Mouse (Mus musculus) liver, embryonic 14.5 days (tissue): ENCODE results near the gene Arel1. TPM values are rescaled to one million over a fixed set of nuclear protein-coding genes. Genes with fewer than 3 reads are reported as not detected.

Experiments
- ATAC-seq: fragments of 200-750 bp; cut with Nextera tagmentation; 2 replicates; pipeline ENCODE4 v1.8.0; 2017; ENCODE audit warnings: moderate number of reproducible peaks, mild to moderate bottlenecking, moderate library complexity; ENCODE audit not compliant: insufficient read depth
- DNase-seq, 3 experiments: peaks; one replicate each; pipeline ENCODE4 v3.0.0-alpha.2; 2012 to 2013; ENCODE audit warnings: low read depth in 3 of 3, low spot score in 3 of 3
- H3K27ac ChIP-seq: fragments of 300-500 bp; sonication (generic); 2 replicates; pipeline ENCODE4 v1.5.1; 2014; ENCODE audit warnings: moderate library complexity, mild to moderate bottlenecking, control low read depth, inconsistent platforms
- H3K27me3 ChIP-seq: fragments of 300-500 bp; sonication (generic); 2 replicates; pipeline ENCODE4 v1.6.1; 2014; ENCODE audit warnings: mild to moderate bottlenecking, low read length, moderate library complexity; ENCODE audit not compliant: control insufficient read depth, insufficient read depth
- H3K36me3 ChIP-seq: fragments of 300-500 bp; sonication (generic); replicated peaks from 2 replicates; pipeline ENCODE4 v1.6.1; 2014; ENCODE audit warnings: low read depth; ENCODE audit not compliant: control insufficient read depth, insufficient read depth
- H3K4me1 ChIP-seq, 2 experiments: fragments of 200-500 bp in 1 of 2; fragments of 300-500 bp in 1 of 2; sonication (generic) in 1 of 2; replicated peaks; 2 replicates each; pipeline ENCODE4 v1.6.1; 2012 to 2014; ENCODE audit warnings: antibody characterized with exemption in 1 of 2, inconsistent platforms in 1 of 2, low read length in 1 of 2; ENCODE audit not compliant: control insufficient read depth in 2 of 2, insufficient read depth in 2 of 2
- H3K4me2 ChIP-seq: fragments of 300-500 bp; sonication (generic); 2 replicates; pipeline ENCODE4 v1.6.1; 2014; ENCODE audit warnings: low read depth, mild to moderate bottlenecking, control low read depth, moderate library complexity
- H3K4me3 ChIP-seq, 2 experiments: fragments of 200-500 bp in 1 of 2; fragments of 300-500 bp in 1 of 2; sonication (generic) in 1 of 2; 2 replicates each; pipeline ENCODE4 v1.5.1; 2012 to 2014; ENCODE audit warnings: low read depth in 2 of 2, low read length in 2 of 2, mild to moderate bottlenecking in 2 of 2, control low read depth in 1 of 2, inconsistent platforms in 1 of 2, moderate library complexity in 1 of 2; ENCODE audit not compliant: insufficient read depth in 1 of 2
- H3K9ac ChIP-seq: fragments of 300-500 bp; sonication (generic); replicated peaks from 2 replicates; pipeline ENCODE4 v1.6.1; 2014; ENCODE audit warnings: mild to moderate bottlenecking, control low read depth, moderate library complexity
- H3K9me3 ChIP-seq: fragments of 300-500 bp; sonication (generic); 2 replicates; pipeline ENCODE4 v1.6.1; 2016; ENCODE audit warnings: low read length, mixed read lengths; ENCODE audit not compliant: control insufficient read depth
- CTCF ChIP-seq: IDR thresholded peaks from 2 replicates; pipeline ENCODE4 v1.5.1; 2016; ENCODE audit warnings: antibody characterized with exemption, low read depth, control low read depth
- EP300 ChIP-seq: IDR thresholded peaks from 2 replicates; pipeline ENCODE4 v1.6.1; 2016; ENCODE audit warnings: antibody characterized with exemption, low read depth
- WGBS: fragments of 180-500 bp; shearing (Covaris S2); extraction: QIAGEN DNeasy Blood & Tissue Kit; methylation state at CpG from one replicate; pipeline ENCODE4 v1.1.7; 2014; ENCODE audit not compliant: insufficient replicate concordance; 5-methylcytosine and 5-hydroxymethylcytosine counted together
- polyA plus RNA-seq, 2 experiments: library from polyadenylated mRNA; depleted of rRNA in 1 of 2; stranded (reverse) in 1 of 2; unstranded in 1 of 2; fragments of >200 nt; fragmentation: Nextera tagmentation in 1 of 2; extraction: Ambion mirVana in 1 of 2; gene quantifications; 2 replicates each; pipeline versions ENCODE4 v1.2.1 to v1.2.3; 2012 to 2014

The Arel1 gene
- polyA plus RNA-seq, 2 experiments, result 14.8 to 16.1 TPM

- no peak overlapping the region for H3K4me3 ChIP-seq
- H3K27ac ChIP-seq, result no peak overlapping the region
- 86% methylated on average over 5 of the region's 5 CpGs for WGBS
- no peak for TF ChIP-seq EP300
- no peak for TF ChIP-seq CTCF
- H3K4me2 ChIP-seq, result no peak overlapping the region
- H3K4me1 ChIP-seq, result no peaks in the 10 kb centered on the region
- peaks cover 69% of the 10 kb centered on the region for H3K36me3 ChIP-seq
- H3K9me3 ChIP-seq, result no peaks in the 10 kb centered on the region
- no peaks in the 10 kb centered on the region for H3K27me3 ChIP-seq
- DNase-seq, result no peak
- no peak overlapping the region for H3K9ac ChIP-seq
- no peak for ATAC-seq
Observed at GRCm38 (mm10) chr12:84935343-84935742, 35.4 kb downstream of the Arel1 start.

- Histone ChIP-seq H3K4me2 (no peak overlapping the region), H3K4me3 (no peak overlapping the region), H3K36me3 (peaks cover 67% of the 10 kb centered on the region), H3K4me1 (no peaks in the 10 kb centered on the region), H3K9me3 (no peaks in the 10 kb centered on the region), H3K9ac (no peak overlapping the region), H3K27ac (no peak overlapping the region), H3K27me3 (no peaks in the 10 kb centered on the region)
- ATAC-seq (no peak), DNase-seq (no peak)
- TF ChIP-seq EP300, result no peak
- TF ChIP-seq CTCF, result no peak
- 86% methylated on average over 6 of the region's 6 CpGs for WGBS
Observed at GRCm38 (mm10) chr12:84932210-84932609, 38.5 kb downstream of the Arel1 start.

- Histone ChIP-seq H3K9ac (no peak overlapping the region), H3K9me3 (no peaks in the 10 kb centered on the region), H3K27ac (no peak overlapping the region), H3K4me3 (no peak overlapping the region), H3K4me2 (no peak overlapping the region), H3K36me3 (peaks cover 62% of the 10 kb centered on the region), H3K4me1 (no peaks in the 10 kb centered on the region), H3K27me3 (no peaks in the 10 kb centered on the region)
- WGBS, result 67% methylated on average over 6 of the region's 6 CpGs
- no peak for ATAC-seq
- no peak for DNase-seq
- no peak for TF ChIP-seq EP300
- TF ChIP-seq CTCF, result no peak
Observed at GRCm38 (mm10) chr12:84926542-84926941, 44.2 kb downstream of the Arel1 start.

GRCm38 (mm10) chr12:84924324-84924723, 46.4 kb downstream of the Arel1 start:
- H3K4me1 ChIP-seq, result no peaks in the 10 kb centered on the region
- no peak overlapping the region for H3K4me3 ChIP-seq
- no peak overlapping the region for H3K27ac ChIP-seq
- ATAC-seq (no peak), DNase-seq (no peak)
- 88% methylated on average over 5 of the region's 5 CpGs for WGBS
- H3K9me3 ChIP-seq, result no peaks in the 10 kb centered on the region
- no peaks in the 10 kb centered on the region for H3K27me3 ChIP-seq
- no peak overlapping the region for H3K9ac ChIP-seq
- no peak for TF ChIP-seq CTCF
- TF ChIP-seq EP300, result no peak
- H3K4me2 ChIP-seq, result no peak overlapping the region
- H3K36me3 ChIP-seq, result peaks cover 68% of the 10 kb centered on the region

GRCm38 (mm10) chr12:84921881-84922419, 48.8 kb downstream of the Arel1 start:
- Histone ChIP-seq H3K36me3 (peaks cover 63% of the 10 kb centered on the region), H3K27me3 (no peaks in the 10 kb centered on the region)
- no peak for ATAC-seq

More at GRCm38 (mm10) chr12:84921881-84922419, 48.8 kb downstream of the Arel1 start:
- Histone ChIP-seq H3K27ac (no peak overlapping the region), H3K9ac (no peak overlapping the region), H3K4me2 (no peak overlapping the region), H3K4me1 (no peaks in the 10 kb centered on the region), H3K9me3 (no peaks in the 10 kb centered on the region), H3K4me3 (no peak overlapping the region)
- TF ChIP-seq CTCF (no peak), EP300 (no peak)
- WGBS, result 72% methylated on average over 8 of the region's 8 CpGs
- no peak for DNase-seq
